Mouse (Mus musculus) limb, embryonic 14.5 days (tissue): ENCODE results near the gene Frat1. TPM values are rescaled to one million over a fixed set of nuclear protein-coding genes. Genes with fewer than 3 reads are reported as not detected.
"Not testable (repeated sequence)": the region's sequence is repeated elsewhere in the genome, so short reads cannot be mapped to it uniquely, and the experiment has no call there.

Experiments used
- ATAC-seq: fragments of 200-750 bp; cut with Nextera tagmentation; 2 replicates; pipeline ENCODE4 v1.8.0; 2017; ENCODE audit warnings: low read depth, moderate number of reproducible peaks, moderate TSS enrichment; ENCODE audit not compliant: low FRiP score
- DNase-seq: peaks from one replicate; pipeline ENCODE4 v3.0.0-alpha.2; 2015; ENCODE audit warnings: low spot score
- H3K27ac ChIP-seq: fragments of 300-500 bp; sonication (generic); replicated peaks from 2 replicates; pipeline ENCODE4 v1.5.1; 2014; ENCODE audit warnings: low read depth, mild to moderate bottlenecking, low read length, moderate library complexity, mixed read lengths
- H3K27me3 ChIP-seq: fragments of 300-500 bp; sonication (generic); 2 replicates; pipeline ENCODE4 v1.6.1; 2014; ENCODE audit warnings: low read length, mixed read lengths; ENCODE audit not compliant: control insufficient read depth, insufficient read depth
- H3K36me3 ChIP-seq: fragments of 300-500 bp; sonication (generic); 2 replicates; pipeline ENCODE4 v1.6.1; 2014; ENCODE audit warnings: mild to moderate bottlenecking, low read length, moderate library complexity, mixed read lengths; ENCODE audit not compliant: control insufficient read depth, insufficient read depth
- H3K4me1 ChIP-seq: fragments of 300-500 bp; sonication (generic); 2 replicates; pipeline ENCODE4 v1.6.1; 2014; ENCODE audit warnings: antibody characterized with exemption, low read length, mixed read lengths; ENCODE audit not compliant: control insufficient read depth, insufficient read depth
- H3K4me2 ChIP-seq: fragments of 300-500 bp; sonication (generic); replicated peaks from 2 replicates; pipeline ENCODE4 v1.6.1; 2014; ENCODE audit warnings: low read depth, mild to moderate bottlenecking, low read length, moderate library complexity; ENCODE audit not compliant: severe bottlenecking
- H3K4me3 ChIP-seq: fragments of 300-500 bp; sonication (generic); replicated peaks from 2 replicates; pipeline ENCODE4 v1.5.1; 2014; ENCODE audit warnings: low read length
- H3K9ac ChIP-seq: fragments of 300-500 bp; sonication (generic); 2 replicates; pipeline ENCODE4 v1.6.1; 2014; ENCODE audit warnings: mild to moderate bottlenecking, low read depth, low read length, moderate library complexity; ENCODE audit not compliant: severe bottlenecking
- H3K9me3 ChIP-seq: fragments of 300-500 bp; sonication (generic); 2 replicates; pipeline ENCODE4 v1.6.1; 2016; ENCODE audit warnings: low read length; ENCODE audit not compliant: control insufficient read depth
- POLR2A ChIP-seq: fragments of 200-500 bp; IDR thresholded peaks from 2 replicates; pipeline ENCODE4 v1.8.0; 2012; ENCODE audit warnings: inconsistent platforms, mild to moderate bottlenecking, moderate library complexity, borderline replicate concordance; ENCODE audit not compliant: insufficient read depth, insufficient read length; ENCODE audit errors: extremely low read depth
- WGBS: fragments of 180-500 bp; shearing (Covaris S2); extraction: QIAGEN DNeasy Blood & Tissue Kit; methylation state at CpG from one replicate; pipeline ENCODE4 v1.1.7; 2014; 5-methylcytosine and 5-hydroxymethylcytosine counted together
- polyA plus RNA-seq, 2 experiments: library from polyadenylated mRNA; depleted of rRNA in 1 of 2; stranded (reverse) in 1 of 2; unstranded in 1 of 2; fragments of >200 nt; fragmentation: Nextera tagmentation in 1 of 2; extraction: Ambion mirVana in 1 of 2; gene quantifications; 2 replicates each; pipeline versions ENCODE4 v1.2.1 to v1.2.3; 2012 to 2014

Gene Frat1
- polyA plus RNA-seq, 2 experiments = 1.5 to 4.6 TPM

- Histone ChIP-seq H3K9me3 (no peaks in the 10 kb centered on the region), H3K9ac (no peak overlapping the region), H3K36me3 (no peaks in the 10 kb centered on the region), H3K27me3 (peaks cover 10% of the 10 kb centered on the region; the same call in 1 of the 2 replicates), H3K4me3 (no peak overlapping the region), H3K27ac (no peak overlapping the region), H3K4me1 (peaks cover 6% of the 10 kb centered on the region; the same call in 1 of the 2 replicates), H3K4me2 (no peak overlapping the region)
- ATAC-seq (no peak), DNase-seq (no peak)
- WGBS = 81% methylated on average over 4 of the region's 4 CpGs
- TF ChIP-seq POLR2A = no peak
Measured at GRCm38 (mm10) chr19:41842196-41842595, 12.4 kb downstream of the Frat1 start.

DNA sequence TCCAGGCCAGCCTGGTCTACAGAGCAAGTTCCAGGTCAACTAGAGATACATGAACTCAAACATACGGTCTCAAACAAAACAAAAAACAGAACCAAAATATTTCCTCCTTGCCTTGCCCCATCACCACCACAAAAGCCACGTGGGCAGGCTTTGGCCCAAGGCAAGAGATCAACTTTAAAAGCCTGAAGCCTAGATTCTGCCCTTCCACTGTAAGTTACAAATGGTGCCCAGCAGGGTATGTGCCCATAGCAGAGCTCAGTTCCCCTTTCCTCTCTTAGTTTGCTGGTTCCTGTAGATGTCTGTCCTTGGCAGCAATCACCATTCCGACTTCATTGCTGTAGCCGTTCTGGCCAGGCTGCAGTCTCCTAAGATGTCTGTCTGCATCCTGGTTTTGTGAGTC lies 12.9 kb downstream of the Frat1 start:
- Histone ChIP-seq H3K9me3 (no peaks in the 10 kb centered on the region), H3K27ac (no peak overlapping the region), H3K4me3 (no peak overlapping the region), H3K27me3 (peaks cover 10% of the 10 kb centered on the region; the same call in 1 of the 2 replicates), H3K36me3 (no peaks in the 10 kb centered on the region), H3K4me1 (peaks cover 6% of the 10 kb centered on the region; the same call in 1 of the 2 replicates), H3K4me2 (no peak overlapping the region), H3K9ac (no peak overlapping the region)
- 75% methylated on average over 4 of the region's 4 CpGs for WGBS
- ATAC-seq (no peak), DNase-seq (no peak)
- no peak for TF ChIP-seq POLR2A

GRCm38 (mm10) chr19:41844345-41844744 lies 14.6 kb downstream of the Frat1 start:
- DNase-seq (no peak), ATAC-seq (no peak)
- no peak for TF ChIP-seq POLR2A
- Histone ChIP-seq H3K36me3 (no peaks in the 10 kb centered on the region), H3K27ac (no peak overlapping the region), H3K4me1 (peaks cover 6% of the 10 kb centered on the region; the same call in 1 of the 2 replicates), H3K9ac (no peak overlapping the region), H3K27me3 (peaks cover 10% of the 10 kb centered on the region; the same call in 1 of the 2 replicates), H3K9me3 (no peaks in the 10 kb centered on the region), H3K4me2 (no peak overlapping the region), H3K4me3 (no peak overlapping the region)
- 83% methylated on average over 6 of the region's 6 CpGs for WGBS

DNA sequence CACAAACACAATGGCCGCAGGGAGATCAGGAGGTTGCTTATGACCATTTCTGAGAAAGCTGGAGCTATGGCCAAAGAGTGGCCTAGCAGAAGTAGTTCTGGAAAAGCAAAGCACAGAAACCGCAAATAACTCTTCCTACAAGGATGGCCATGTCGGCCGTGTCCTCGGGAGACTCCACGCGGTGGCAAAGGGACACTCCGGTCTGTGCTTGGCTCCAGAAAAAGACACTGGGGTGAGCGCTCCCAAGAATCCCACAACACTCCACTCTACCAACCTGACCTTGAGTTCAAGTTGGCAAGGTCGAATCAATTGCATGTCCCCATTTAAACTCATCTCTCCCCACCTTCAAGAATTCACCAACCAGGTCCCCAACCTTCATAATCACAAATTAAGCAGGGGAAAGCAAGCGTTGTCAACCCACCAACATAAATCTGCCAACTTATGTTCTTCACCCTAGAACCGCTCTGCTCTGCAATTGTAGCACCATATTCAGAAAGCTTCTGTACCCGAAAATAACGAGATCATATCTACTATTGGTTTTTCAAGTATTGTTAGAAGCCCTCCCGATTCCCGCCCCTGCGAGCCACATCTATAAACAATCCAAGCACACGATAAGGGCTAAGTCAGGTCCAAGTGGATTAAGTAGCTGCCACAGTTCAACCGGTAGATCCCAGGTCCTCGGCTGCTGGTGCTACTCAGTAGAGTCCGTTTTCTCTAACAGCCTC lies 16.8 kb downstream of the Frat1 start:
- Histone ChIP-seq H3K4me1 (peaks cover 21% of the 10 kb centered on the region), H3K9me3 (no peaks in the 10 kb centered on the region), H3K27ac (no peak overlapping the region), H3K27me3 (peaks cover 10% of the 10 kb centered on the region; the same call in 1 of the 2 replicates), H3K36me3 (no peaks in the 10 kb centered on the region), H3K4me2 (peak overlapping the region; percentile 91), H3K9ac (peak overlapping the region; percentile 59), H3K4me3 (peak overlapping the region; percentile 68)
- 19% methylated on average over 21 of the region's 21 CpGs for WGBS
- ATAC-seq (no peak), DNase-seq (no peak)
- TF ChIP-seq POLR2A = no peak

DNA sequence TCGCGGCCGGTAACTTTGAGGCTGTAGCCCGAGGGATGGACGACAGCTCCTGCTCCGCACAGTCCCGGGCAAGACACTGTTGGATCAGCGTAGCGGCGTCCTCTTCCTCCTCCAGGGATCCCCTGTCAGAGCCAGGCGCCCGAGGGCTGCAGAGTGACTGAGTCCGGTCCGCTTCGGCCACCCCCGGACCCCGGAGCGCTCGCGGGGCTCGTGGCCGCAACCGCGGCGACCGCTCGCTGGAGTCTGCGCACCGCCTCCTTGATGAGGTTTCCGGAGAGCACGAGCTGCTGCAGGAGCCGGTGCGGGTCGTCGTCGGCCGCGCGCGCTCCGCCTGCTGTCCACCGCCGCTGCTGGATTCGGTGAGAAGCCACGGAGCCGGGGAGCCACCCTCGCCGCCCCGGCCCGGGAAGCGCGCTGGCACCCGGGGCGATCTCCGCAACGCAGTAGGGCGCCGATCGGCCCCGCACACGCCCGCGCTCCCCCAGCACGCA lies 17.4 kb downstream of the Frat1 start:
- peak overlapping the region; percentile 81; the same call in 1 of the 2 replicates for H3K27ac ChIP-seq
- WGBS = 2% methylated on average over 45 of the region's 64 CpGs
- no peaks in the 10 kb centered on the region for H3K36me3 ChIP-seq
- ATAC-seq (no peak), DNase-seq (no peak)
- H3K9ac ChIP-seq = peak overlapping the region; percentile 59
- peak overlapping the region; percentile 68 for H3K4me3 ChIP-seq
- no peak for TF ChIP-seq POLR2A
- no peaks in the 10 kb centered on the region for H3K9me3 ChIP-seq
- H3K4me1 ChIP-seq = peaks cover 21% of the 10 kb centered on the region
- H3K27me3 ChIP-seq = peaks cover 10% of the 10 kb centered on the region; the same call in 1 of the 2 replicates
- H3K4me2 ChIP-seq = peak overlapping the region; percentile 91

DNA sequence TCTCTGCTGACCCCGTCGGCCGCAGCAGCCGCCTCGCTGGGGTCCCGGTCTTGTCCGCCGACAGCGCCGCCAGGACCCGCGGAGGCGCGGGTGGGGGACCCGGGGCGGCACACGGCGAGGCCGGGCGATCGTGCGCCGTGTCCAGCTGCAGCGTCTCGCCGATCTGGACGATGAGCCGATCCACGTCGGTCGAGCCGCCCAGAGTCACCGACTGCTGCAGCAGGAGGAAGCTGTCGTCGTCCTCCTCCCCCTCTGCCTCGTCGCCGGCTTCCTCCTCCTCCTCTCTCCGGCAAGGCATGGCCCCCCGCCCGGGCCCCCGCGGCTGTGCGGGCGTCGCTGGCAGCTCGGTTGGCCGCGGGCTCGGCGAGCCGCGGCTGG lies 17.8 kb downstream of the Frat1 start:
- peaks cover 21% of the 10 kb centered on the region for H3K4me1 ChIP-seq
- H3K9me3 ChIP-seq, DNase-seq, H3K36me3 ChIP-seq: not testable (repeated sequence)
- peak overlapping the region; percentile 68 for H3K4me3 ChIP-seq
- ATAC-seq = peak; percentile 42
- peak overlapping the region; percentile 81 for H3K27ac ChIP-seq
- peak overlapping the region; percentile 91 for H3K4me2 ChIP-seq
- under 1% methylated on average over 35 of the region's 53 CpGs for WGBS
- H3K9ac ChIP-seq = peak overlapping the region; percentile 59
- H3K27me3 ChIP-seq = peaks cover 10% of the 10 kb centered on the region; the same call in 1 of the 2 replicates
